Mouse (Mus musculus) lung, adult 2 months (tissue): ENCODE measurements at regions not wholly inside any gene's neighbourhood (a gene's known extent, or its start where the extent isn't known, plus 50 kb on each side); places are given as distances from the start of the nearest gene placed in this dataset.

Experiments used
- DNase-seq: peaks from one replicate; pipeline ENCODE4 v3.0.0; 2022
- H3K4me1 ChIP-seq: fragments of 200-500 bp; 2 replicates; pipeline ENCODE4 v1.6.1; 2011; ENCODE audit warnings: low read length; ENCODE audit not compliant: control insufficient read depth, insufficient read depth
- H3K4me3 ChIP-seq: fragments of 200-500 bp; replicated peaks from 2 replicates; pipeline ENCODE3; 2011; ENCODE audit warnings: low read depth, mild to moderate bottlenecking, control low read depth, low read length; ENCODE audit errors: extremely low read depth
- CTCF ChIP-seq: fragments of 200-500 bp; IDR thresholded peaks from 2 replicates; pipeline ENCODE4 v1.5.1; 2011; ENCODE audit warnings: mild to moderate bottlenecking, low read length, control low read depth; ENCODE audit not compliant: insufficient read depth
- POLR2A ChIP-seq: fragments of 200-500 bp; IDR thresholded peaks from 2 replicates; pipeline ENCODE4 v1.6.1; 2011; ENCODE audit warnings: low read depth, mild to moderate bottlenecking, control low read depth, low read length, borderline replicate concordance; ENCODE audit errors: extremely low read depth
- WGBS: fragments of 180-500 bp; shearing (Covaris S2); methylation state at CpG from one replicate; pipeline ENCODE4 v1.1.7; 2018; 5-methylcytosine and 5-hydroxymethylcytosine counted together

DNA sequence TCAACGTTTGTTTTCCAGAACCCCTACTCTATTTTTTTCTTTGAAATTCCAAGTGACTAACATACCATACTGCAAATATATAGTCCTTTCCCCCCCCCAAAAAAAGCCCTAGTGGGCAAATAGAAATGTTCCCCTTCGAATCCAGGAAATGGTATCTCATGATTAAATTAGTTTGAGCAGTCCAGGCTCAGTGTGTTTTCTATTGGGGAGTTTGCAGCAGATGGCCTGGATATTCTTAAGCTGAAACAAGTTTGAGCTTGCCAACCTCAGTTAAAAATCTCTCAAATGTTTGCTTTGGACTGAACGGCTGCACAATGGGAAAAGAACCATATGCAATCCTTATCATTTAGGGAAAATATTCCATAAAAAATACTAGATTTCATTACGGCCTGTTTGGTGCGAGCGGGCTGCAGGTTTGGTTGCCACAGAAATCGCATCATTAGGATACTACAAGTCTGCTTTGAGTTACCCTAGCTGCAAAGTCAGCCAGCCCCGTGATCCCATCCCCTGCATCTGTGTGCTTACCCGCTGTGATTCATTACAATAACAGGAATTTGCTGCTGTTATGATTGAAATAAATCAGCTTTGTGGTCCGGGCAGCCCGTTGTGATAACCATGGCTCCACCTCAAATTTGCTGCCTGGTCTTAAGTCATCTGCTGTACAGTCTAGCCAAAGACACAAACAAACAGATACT, 227.2 kb upstream of the Zfp637 start:
- no peak for DNase-seq
- Histone ChIP-seq H3K4me1 (peaks cover 2% of the 10 kb centered on the region), H3K4me3 (no peak overlapping the region)
- WGBS, result 59% methylated on average over 11 of the region's 11 CpGs
- TF ChIP-seq CTCF (no peak), POLR2A (no peak)

DNA sequence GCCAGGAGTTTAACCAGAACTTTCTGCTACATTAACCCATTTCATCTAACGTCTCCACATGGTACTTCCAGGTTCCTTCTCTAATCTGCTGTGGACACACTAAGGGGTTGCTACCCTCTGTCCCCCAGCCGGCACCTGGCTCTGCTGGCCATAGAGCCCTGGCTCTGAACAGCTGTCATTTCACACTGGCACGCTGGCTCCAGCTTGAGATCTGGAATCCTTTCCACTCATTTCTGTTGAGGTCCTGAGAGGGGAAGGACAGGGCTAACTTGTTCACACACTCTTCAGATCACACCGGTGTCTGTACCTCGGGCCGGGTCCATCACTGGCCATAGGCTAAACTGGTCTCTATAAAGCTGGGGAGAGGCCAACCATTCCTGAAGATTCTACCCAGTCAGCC, 226.6 kb upstream of the Zfp637 start:
- DNase-seq, result no peak
- TF ChIP-seq POLR2A (no peak), CTCF (no peak)
- no peak overlapping the region for H3K4me3 ChIP-seq
- peaks cover 2% of the 10 kb centered on the region for H3K4me1 ChIP-seq
- WGBS, result 74% methylated on average over 6 of the region's 6 CpGs

DNA sequence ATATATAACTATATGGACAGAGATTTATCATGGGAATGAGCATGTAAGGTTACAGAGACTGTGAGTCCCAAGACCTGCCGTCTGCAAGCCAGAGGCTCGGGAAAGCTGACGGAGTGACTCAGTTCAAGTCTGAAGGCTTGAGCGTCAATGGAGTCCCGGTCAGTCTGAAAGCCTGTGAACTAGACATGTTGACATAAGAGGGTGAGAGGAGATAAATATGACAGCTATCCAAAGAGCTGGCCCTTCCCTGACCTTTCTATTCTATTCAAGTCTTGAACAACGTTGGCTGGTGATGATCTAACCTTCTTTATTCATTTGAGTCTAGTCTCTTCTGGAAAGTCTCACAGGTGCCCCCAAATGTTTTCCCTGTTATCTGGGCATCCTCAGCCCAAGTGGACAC, 223.8 kb upstream of the Zfp637 start:
- no peak overlapping the region for H3K4me3 ChIP-seq
- H3K4me1 ChIP-seq, result no peaks in the 10 kb centered on the region
- WGBS, result 25% methylated on average over 6 of the region's 6 CpGs
- TF ChIP-seq CTCF, result no peak
- no peak for TF ChIP-seq POLR2A
- DNase-seq, result no peak

DNA sequence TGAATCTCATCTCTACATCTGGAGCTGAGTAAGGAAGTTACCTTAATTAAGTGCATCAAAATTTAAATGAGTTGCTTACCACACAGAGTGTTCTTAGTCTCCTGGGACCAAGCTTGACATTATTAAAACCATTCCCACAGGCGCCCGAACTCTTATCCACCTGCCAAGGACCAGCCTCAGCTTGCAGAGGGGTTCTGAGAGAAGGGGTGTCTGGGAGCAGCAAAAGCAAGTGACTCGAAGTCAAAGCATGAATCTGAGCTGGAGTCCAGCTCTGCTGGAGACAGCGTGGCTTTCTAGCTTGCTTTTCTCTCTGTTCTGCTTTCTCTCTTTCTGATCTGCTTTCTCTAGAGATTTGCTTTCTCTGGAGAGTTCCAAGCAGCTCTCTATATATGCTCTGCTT, 223.0 kb upstream of the Zfp637 start:
- TF ChIP-seq CTCF, result no peak
- TF ChIP-seq POLR2A, result no peak
- no peak overlapping the region for H3K4me3 ChIP-seq
- whole genome bisulfite sequencing, result 90% methylated on average over 4 of the region's 4 CpGs
- no peaks in the 10 kb centered on the region for H3K4me1 ChIP-seq
- no peak for DNase-seq

GRCm38 (mm10) chr6:117619606-117620005, 221.4 kb upstream of the Zfp637 start:
- Histone ChIP-seq H3K4me1 (no peaks in the 10 kb centered on the region), H3K4me3 (no peak overlapping the region)
- DNase-seq, result no peak
- no peak for TF ChIP-seq CTCF
- 67% methylated on average over 2 of the region's 2 CpGs for WGBS

- TF ChIP-seq CTCF (no peak), POLR2A (no peak)
Observed at GRCm38 (mm10) chr6:117622446-117622845, 218.5 kb upstream of the Zfp637 start.

GRCm38 (mm10) chr6:117622946-117623345, 218.0 kb upstream of the Zfp637 start:
- no peak for TF ChIP-seq POLR2A
- TF ChIP-seq CTCF, result no peak
- Histone ChIP-seq H3K4me3 (no peak overlapping the region), H3K4me1 (no peaks in the 10 kb centered on the region)
- DNase-seq, result no peak

More at GRCm38 (mm10) chr6:117622446-117622845, 218.5 kb upstream of the Zfp637 start:
- WGBS, result 78% methylated on average over 6 of the region's 6 CpGs
- Histone ChIP-seq H3K4me1 (no peaks in the 10 kb centered on the region), H3K4me3 (no peak overlapping the region)
- DNase-seq, result no peak

DNA sequence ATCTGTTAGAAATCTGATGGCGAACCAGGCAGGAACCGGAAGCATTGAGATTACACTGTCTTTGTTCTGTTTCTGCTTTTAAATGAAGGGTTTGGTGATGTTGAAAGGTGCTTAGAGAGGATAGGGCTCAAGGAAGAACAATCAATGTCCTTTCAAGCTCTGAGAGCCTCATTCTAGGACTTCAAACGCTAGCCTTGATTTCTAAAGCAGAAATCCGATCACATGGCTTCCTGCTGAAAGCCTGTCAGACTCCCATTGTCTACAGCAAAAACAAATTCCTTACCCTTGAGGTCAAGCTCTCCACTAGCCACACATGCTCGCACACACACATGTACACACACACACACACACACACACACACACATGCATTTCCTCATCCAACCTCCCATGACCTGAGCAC, 215.3 kb upstream of the Zfp637 start:
- Histone ChIP-seq H3K4me3 (no peak overlapping the region), H3K4me1 (no peaks in the 10 kb centered on the region)
- DNase-seq, result no peak
- 43% methylated on average over 5 of the region's 5 CpGs for WGBS
- TF ChIP-seq POLR2A, result no peak
- TF ChIP-seq CTCF, result no peak

DNA sequence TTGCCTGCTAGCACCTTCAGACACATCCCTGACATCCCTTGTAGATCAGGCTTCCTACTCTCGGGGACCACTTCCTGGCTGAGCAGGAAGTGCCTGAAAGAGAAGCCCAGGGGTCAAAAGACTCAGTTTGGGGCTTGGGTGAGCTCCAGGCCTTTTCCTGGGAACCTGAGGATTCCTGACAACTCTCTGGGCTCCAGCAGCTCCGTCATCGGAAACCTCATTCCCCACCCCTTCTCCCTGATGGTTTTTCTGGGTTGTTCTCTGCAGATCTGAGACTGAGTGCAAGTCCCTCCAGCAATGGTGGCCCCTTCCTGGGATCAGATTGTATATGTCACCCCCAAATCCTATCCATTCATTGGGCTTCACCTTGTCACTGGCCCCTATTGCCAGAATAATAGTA, 213.5 kb upstream of the Zfp637 start:
- 74% methylated on average over 3 of the region's 3 CpGs for WGBS
- no peak overlapping the region for H3K4me3 ChIP-seq
- H3K4me1 ChIP-seq, result no peaks in the 10 kb centered on the region
- DNase-seq, result no peak
- TF ChIP-seq CTCF (no peak), POLR2A (no peak)

GRCm38 (mm10) chr6:117646628-117647027, 194.4 kb upstream of the Zfp637 start:
- no peaks in the 10 kb centered on the region for H3K4me1 ChIP-seq
- TF ChIP-seq CTCF, result no peak
- TF ChIP-seq POLR2A, result no peak
- H3K4me3 ChIP-seq, result no peak overlapping the region
- DNase-seq, result no peak
- WGBS, result 66% methylated on average over 8 of the region's 8 CpGs
